Mouse (Mus musculus) testis, adult 2 months (tissue): ENCODE results near the gene Fabp7. TPM values are rescaled to one million over a fixed set of nuclear protein-coding genes. Genes with fewer than 3 reads are reported as not detected.

Source experiments
- H3K27ac ChIP-seq: fragments of 200-500 bp; 2 replicates; pipeline ENCODE4 v1.5.1; 2012; ENCODE audit warnings: low read depth, low read length; ENCODE audit not compliant: control insufficient read depth, insufficient read depth
- H3K27me3 ChIP-seq: fragments of 200-500 bp; 2 replicates; pipeline ENCODE4 v1.6.1; 2012; ENCODE audit warnings: mild to moderate bottlenecking, low read length, moderate library complexity; ENCODE audit not compliant: control insufficient read depth, insufficient read depth
- H3K36me3 ChIP-seq: fragments of 200-500 bp; 2 replicates; pipeline ENCODE4 v1.6.1; 2012; ENCODE audit warnings: mild to moderate bottlenecking, low read length; ENCODE audit not compliant: control insufficient read depth, insufficient read depth
- H3K4me1 ChIP-seq: fragments of 200-500 bp; 2 replicates; pipeline ENCODE4 v1.6.1; 2012; ENCODE audit warnings: low read length; ENCODE audit not compliant: control insufficient read depth, insufficient read depth
- H3K4me3 ChIP-seq: fragments of 200-500 bp; 2 replicates; pipeline ENCODE4 v1.5.1; 2012; ENCODE audit warnings: low read depth, mild to moderate bottlenecking, low read length, moderate library complexity, mixed read lengths; ENCODE audit not compliant: control insufficient read depth
- CTCF ChIP-seq: fragments of 200-500 bp; IDR thresholded peaks from 2 replicates; pipeline ENCODE4 v1.5.1; 2012; ENCODE audit warnings: low read depth, mild to moderate bottlenecking, inconsistent platforms, low read length, moderate library complexity; ENCODE audit not compliant: control insufficient read depth, insufficient read depth, insufficient replicate concordance
- POLR2A ChIP-seq: fragments of 200-500 bp; IDR thresholded peaks from 2 replicates; pipeline ENCODE4 v1.6.1; 2012; ENCODE audit warnings: low read depth, mild to moderate bottlenecking, inconsistent platforms, low read length, moderate library complexity; ENCODE audit not compliant: control insufficient read depth
- polyA plus RNA-seq: library from polyadenylated mRNA; depleted of rRNA; stranded (reverse); fragments of >200 nt; gene quantifications from 2 replicates; pipeline ENCODE4 v1.2.3, GENCODE M21; 2012; rRNA removed

Gene Fabp7
- not detected in 2 replicates for polyA plus RNA-seq

GRCm38 (mm10) chr10:57784876-57785150, at the start of gene Fabp7:
Fabp7 (plus strand) TSS chr10:57784881.
- no peaks in the 10 kb centered on the region for H3K36me3 ChIP-seq
- no peak within 1 kb of the TSS for H3K27ac ChIP-seq
- TF ChIP-seq POLR2A (no peak), CTCF (no peak)
- no peaks in the 10 kb centered on the region for H3K27me3 ChIP-seq
- H3K4me3 ChIP-seq: peak within 1 kb of the TSS; percentile 29
- no peaks in the 10 kb centered on the region for H3K4me1 ChIP-seq

GRCm38 (mm10) chr10:57740733-57741132, 43.9 kb upstream of the Fabp7 start:
- H3K36me3 ChIP-seq: no peaks in the 10 kb centered on the region
- H3K4me1 ChIP-seq: peaks cover 2% of the 10 kb centered on the region; the same call in 1 of the 2 replicates
- no peak overlapping the region for H3K27ac ChIP-seq
- H3K27me3 ChIP-seq: no peaks in the 10 kb centered on the region
- no peak overlapping the region for H3K4me3 ChIP-seq
- TF ChIP-seq CTCF (no peak), POLR2A (no peak)

GRCm38 (mm10) chr10:57741351-57741750, 43.3 kb upstream of the Fabp7 start:
- Histone ChIP-seq H3K4me3 (no peak overlapping the region), H3K27ac (no peak overlapping the region), H3K27me3 (no peaks in the 10 kb centered on the region), H3K4me1 (peaks cover 2% of the 10 kb centered on the region; the same call in 1 of the 2 replicates), H3K36me3 (no peaks in the 10 kb centered on the region)
- TF ChIP-seq POLR2A: no peak
- TF ChIP-seq CTCF: no peak

GRCm38 (mm10) chr10:57743045-57743444, 41.6 kb upstream of the Fabp7 start:
- Histone ChIP-seq H3K27ac (no peak overlapping the region), H3K4me3 (no peak overlapping the region), H3K27me3 (no peaks in the 10 kb centered on the region), H3K36me3 (no peaks in the 10 kb centered on the region), H3K4me1 (peaks cover 2% of the 10 kb centered on the region; the same call in 1 of the 2 replicates)
- TF ChIP-seq CTCF (no peak), POLR2A (no peak)

DNA sequence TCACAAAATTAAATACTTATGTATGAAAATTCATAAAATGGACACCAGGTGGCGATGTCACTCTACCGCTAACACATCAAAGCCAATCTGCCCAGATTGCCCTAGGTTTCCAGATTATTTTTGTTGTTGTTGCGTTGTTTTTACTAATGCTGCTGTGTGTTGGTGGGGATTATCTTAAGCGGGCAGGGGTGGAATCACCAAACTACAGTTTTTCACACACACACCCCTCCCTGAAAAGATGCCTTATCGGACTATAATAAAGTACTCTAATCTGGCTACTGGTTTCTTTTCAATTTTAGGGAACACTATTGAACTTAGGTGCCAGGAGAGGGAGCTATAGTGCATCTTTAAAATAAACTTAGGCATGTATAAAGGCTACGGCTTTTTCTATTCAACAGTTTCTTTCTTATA, 41.1 kb upstream of the Fabp7 start:
- Histone ChIP-seq H3K4me1 (peaks cover 2% of the 10 kb centered on the region; the same call in 1 of the 2 replicates), H3K27me3 (no peaks in the 10 kb centered on the region), H3K27ac (no peak overlapping the region), H3K36me3 (no peaks in the 10 kb centered on the region), H3K4me3 (no peak overlapping the region)
- no peak for TF ChIP-seq CTCF
- TF ChIP-seq POLR2A: no peak

- no peak overlapping the region for H3K27ac ChIP-seq
- peaks cover 2% of the 10 kb centered on the region; the same call in 1 of the 2 replicates for H3K4me1 ChIP-seq
- no peaks in the 10 kb centered on the region for H3K36me3 ChIP-seq
- TF ChIP-seq CTCF (no peak), POLR2A (no peak)
- no peak overlapping the region for H3K4me3 ChIP-seq
- H3K27me3 ChIP-seq: no peaks in the 10 kb centered on the region
Measured at GRCm38 (mm10) chr10:57744128-57744765, 40.4 kb upstream of the Fabp7 start.

DNA sequence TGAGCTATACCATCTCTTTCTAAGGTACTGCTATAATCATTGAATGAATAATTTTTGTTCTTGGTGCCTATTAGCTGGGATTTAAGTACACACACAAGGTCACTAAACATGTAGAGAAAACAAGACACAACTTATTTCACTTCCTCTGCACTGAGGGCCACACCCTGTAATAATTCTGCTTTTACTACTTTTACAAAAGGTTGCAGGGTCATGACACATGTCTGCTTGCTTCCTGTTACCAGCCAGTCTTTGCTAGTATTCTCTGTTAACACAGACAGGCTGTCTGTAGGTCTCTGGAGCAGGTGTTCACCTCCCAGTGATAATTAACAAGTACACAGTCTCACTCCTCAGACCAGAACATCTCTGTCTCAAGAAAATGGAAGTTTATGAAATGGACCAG, 39.2 kb upstream of the Fabp7 start:
- H3K4me1 ChIP-seq: peaks cover 2% of the 10 kb centered on the region; the same call in 1 of the 2 replicates
- no peaks in the 10 kb centered on the region for H3K36me3 ChIP-seq
- H3K4me3 ChIP-seq: no peak overlapping the region
- TF ChIP-seq POLR2A (no peak), CTCF (no peak)
- no peak overlapping the region for H3K27ac ChIP-seq
- H3K27me3 ChIP-seq: no peaks in the 10 kb centered on the region

DNA sequence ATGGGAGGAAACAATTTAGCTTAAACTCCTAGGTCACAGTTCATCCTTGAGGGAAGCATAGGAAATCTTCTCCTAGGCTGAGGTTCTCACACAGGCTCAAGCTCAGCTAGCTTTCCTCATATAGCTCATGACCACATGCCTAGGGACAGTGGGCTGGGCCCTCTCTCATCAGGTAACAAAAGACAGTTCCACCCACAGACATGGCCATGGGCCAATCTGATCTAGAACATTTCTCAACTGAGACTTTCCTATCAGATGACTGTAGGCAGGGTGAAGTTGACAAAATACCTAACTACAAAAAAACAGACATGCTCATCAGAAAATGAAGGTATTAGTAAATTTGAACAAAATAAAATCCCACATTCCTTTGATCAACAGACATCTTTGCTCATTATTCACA, 37.6 kb upstream of the Fabp7 start:
- H3K4me1 ChIP-seq: peaks cover 2% of the 10 kb centered on the region; the same call in 1 of the 2 replicates
- H3K4me3 ChIP-seq: no peak overlapping the region
- H3K27ac ChIP-seq: no peak overlapping the region
- TF ChIP-seq CTCF: no peak
- TF ChIP-seq POLR2A: no peak
- no peaks in the 10 kb centered on the region for H3K27me3 ChIP-seq
- no peaks in the 10 kb centered on the region for H3K36me3 ChIP-seq
